Mouse (Mus musculus) cerebellum, adult 2 months (tissue): Measurements from ENCODE around the gene Iqca.

ENCODE experiments used
- CTCF ChIP-seq: fragments of 200-500 bp; IDR thresholded peaks from 2 replicates; pipeline ENCODE4 v1.5.1; 2011; ENCODE audit warnings: low read depth, mild to moderate bottlenecking, control low read depth, low read length, moderate library complexity, borderline replicate concordance; ENCODE audit not compliant: insufficient read depth
- POLR2A ChIP-seq: fragments of 200-500 bp; IDR thresholded peaks from 2 replicates; pipeline ENCODE4 v1.6.1; 2011; ENCODE audit warnings: low read length, control low read depth, borderline replicate concordance; ENCODE audit not compliant: insufficient read depth

DNA sequence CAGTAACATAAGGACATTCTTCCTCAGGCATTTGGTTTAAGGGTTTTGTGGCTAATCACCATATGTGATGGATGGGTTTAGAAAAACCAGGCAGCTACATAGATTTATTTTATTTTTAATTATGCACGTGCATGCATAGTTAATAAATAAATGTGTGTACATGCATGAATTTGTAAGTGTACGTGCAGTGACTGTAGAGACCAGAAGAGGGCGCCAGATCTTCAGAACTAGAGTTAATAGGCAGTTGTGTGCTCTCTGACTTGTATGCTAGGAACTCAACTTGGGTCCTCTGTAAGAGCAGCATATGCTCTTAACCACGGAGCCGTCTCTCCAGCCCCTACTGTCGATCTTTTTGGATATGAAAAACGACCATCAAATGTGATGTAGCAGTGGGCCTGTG is 140.4 kb downstream of the Iqca start:
- TF ChIP-seq CTCF = no peak
- no peak for TF ChIP-seq POLR2A
